Mouse (Mus musculus) bone marrow macrophage, adult 2 months (primary cell): ENCODE measurements around the gene Flnc.

Experiments used
- CTCF ChIP-seq: IDR thresholded peaks from 2 replicates; pipeline ENCODE4 v1.5.1; 2012; ENCODE audit warnings: low read depth, mild to moderate bottlenecking, low read length, moderate library complexity
- POLR2A ChIP-seq: IDR thresholded peaks from 2 replicates; pipeline ENCODE4 v1.6.1; 2012; ENCODE audit warnings: mild to moderate bottlenecking, low read depth, low read length, borderline replicate concordance

DNA sequence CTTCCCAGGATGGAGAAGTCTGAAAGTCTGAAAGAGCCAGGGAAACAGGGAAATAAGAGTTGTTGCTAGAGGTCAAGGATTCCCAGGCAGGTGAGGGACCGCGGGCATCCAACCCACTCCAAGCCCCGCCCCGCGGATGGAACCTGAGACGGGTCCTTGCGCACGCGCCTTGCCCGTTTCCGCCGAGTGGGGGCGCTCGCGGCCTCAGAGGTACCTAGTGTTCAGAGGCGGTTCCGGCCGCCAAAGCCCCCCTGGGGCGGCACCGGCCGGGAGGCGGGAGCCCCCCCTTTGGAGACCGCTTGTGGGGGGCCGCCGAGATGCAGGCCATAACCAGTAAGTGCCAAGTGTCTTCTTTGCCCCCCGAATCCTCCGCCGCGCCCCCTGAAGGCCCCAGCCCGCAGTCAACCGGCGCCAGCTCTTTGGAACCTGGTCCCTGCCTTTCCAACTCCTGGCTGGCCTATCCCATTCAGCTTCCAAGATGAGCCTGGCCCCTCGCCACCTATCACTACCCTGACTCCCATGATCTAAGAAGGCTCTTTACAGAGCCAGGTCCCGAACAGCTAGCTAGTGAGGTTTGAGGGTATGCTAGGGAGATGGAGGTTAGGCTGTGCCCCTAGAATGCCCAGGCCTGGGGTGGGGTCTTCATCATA, 30.2 kb upstream of the Flnc start:
- TF ChIP-seq POLR2A (no peak), CTCF (no peak)
